Mouse (Mus musculus) forebrain, embryonic 10.5 days (tissue): ENCODE results near the gene Igfbpl1. TPM values are rescaled to one million over a fixed set of nuclear protein-coding genes. Genes with fewer than 3 reads are reported as not detected.

Source experiments
- DNase-seq: peaks from one replicate; pipeline ENCODE4 v3.0.0-alpha.2; 2017; ENCODE audit warnings: low spot score; ENCODE audit errors: extremely low spot score
- H3K27ac ChIP-seq: fragments of 300-500 bp; sonication (generic); 2 replicates; pipeline ENCODE4 v1.5.1; 2016; ENCODE audit warnings: mild to moderate bottlenecking
- H3K27me3 ChIP-seq: fragments of 300-500 bp; sonication (generic); 2 replicates; pipeline ENCODE4 v1.6.1; 2016; ENCODE audit warnings: mild to moderate bottlenecking; ENCODE audit not compliant: poor library complexity, severe bottlenecking
- H3K36me3 ChIP-seq: fragments of 300-500 bp; sonication (generic); replicated peaks from 2 replicates; pipeline ENCODE4 v1.6.1; 2016; ENCODE audit warnings: mild to moderate bottlenecking, moderate library complexity
- H3K4me1 ChIP-seq: fragments of 300-500 bp; sonication (generic); 2 replicates; pipeline ENCODE4 v1.6.1; 2016
- H3K4me3 ChIP-seq: fragments of 300-500 bp; sonication (generic); 2 replicates; pipeline ENCODE4 v1.5.1; 2016; ENCODE audit warnings: mild to moderate bottlenecking, moderate library complexity
- H3K9me3 ChIP-seq: fragments of 300-500 bp; sonication (generic); 2 replicates; pipeline ENCODE4 v1.6.1; 2016; ENCODE audit warnings: mild to moderate bottlenecking, moderate library complexity
- WGBS: fragments of 180-500 bp; shearing (Covaris S2); methylation state at CpG from one replicate; pipeline ENCODE4 v1.1.7; 2016; 5-methylcytosine and 5-hydroxymethylcytosine counted together
- polyA plus RNA-seq: library from polyadenylated mRNA; unstranded; fragments of >200 nt; fragmentation: Nextera tagmentation; extraction: Ambion mirVana; gene quantifications from 2 replicates; pipeline ENCODE4 v1.2.1, GENCODE M21; 2016

Gene Igfbpl1
- polyA plus RNA-seq, 1 experiment from 2014 or later: 18.7 TPM

DNA sequence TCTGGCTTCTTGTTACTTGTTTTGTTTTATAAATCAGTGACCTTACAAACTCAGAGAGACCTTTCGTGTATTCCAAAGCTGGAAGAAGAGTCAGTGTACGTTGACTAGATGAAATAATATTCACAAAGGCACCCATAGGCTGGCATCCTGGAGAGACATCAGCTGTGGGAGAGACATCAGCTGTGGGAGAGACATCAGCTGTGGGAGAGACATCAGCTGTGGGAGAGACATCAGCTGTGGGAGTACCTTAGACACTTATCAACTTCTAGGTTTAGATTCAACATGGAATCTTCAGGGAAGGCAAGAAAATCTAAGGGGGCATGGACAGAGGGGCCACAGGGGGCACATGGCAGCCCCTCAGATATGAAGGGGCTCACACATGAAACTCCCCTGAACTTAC, 19.5 kb upstream of the Igfbpl1 start:
- no peaks in the 10 kb centered on the region for H3K36me3 ChIP-seq
- no peak overlapping the region for H3K27ac ChIP-seq
- WGBS: 87% methylated on average over 2 of the region's 2 CpGs
- peaks cover 31% of the 10 kb centered on the region for H3K4me1 ChIP-seq
- no peak for DNase-seq
- H3K9me3 ChIP-seq: no peaks in the 10 kb centered on the region
- H3K27me3 ChIP-seq: peaks cover 35% of the 10 kb centered on the region
- no peak overlapping the region for H3K4me3 ChIP-seq

GRCm38 (mm10) chr4:45844355-45844754, 17.6 kb upstream of the Igfbpl1 start:
- 44% methylated on average over 14 of the region's 14 CpGs for WGBS
- peak; percentile 64 for DNase-seq

GRCm38 (mm10) chr4:45833461-45833860, 6.7 kb upstream of the Igfbpl1 start:
- Histone ChIP-seq H3K36me3 (no peaks in the 10 kb centered on the region), H3K27me3 (peaks cover 41% of the 10 kb centered on the region), H3K9me3 (no peaks in the 10 kb centered on the region), H3K27ac (no peak overlapping the region), H3K4me3 (no peak overlapping the region), H3K4me1 (peaks cover 39% of the 10 kb centered on the region)
- 31% methylated on average over 5 of the region's 5 CpGs for WGBS
- DNase-seq: no peak

More at GRCm38 (mm10) chr4:45844355-45844754, 17.6 kb upstream of the Igfbpl1 start:
- Histone ChIP-seq H3K4me3 (no peak overlapping the region), H3K9me3 (no peaks in the 10 kb centered on the region), H3K27me3 (peaks cover 24% of the 10 kb centered on the region), H3K36me3 (no peaks in the 10 kb centered on the region), H3K27ac (no peak overlapping the region), H3K4me1 (peaks cover 20% of the 10 kb centered on the region)

DNA sequence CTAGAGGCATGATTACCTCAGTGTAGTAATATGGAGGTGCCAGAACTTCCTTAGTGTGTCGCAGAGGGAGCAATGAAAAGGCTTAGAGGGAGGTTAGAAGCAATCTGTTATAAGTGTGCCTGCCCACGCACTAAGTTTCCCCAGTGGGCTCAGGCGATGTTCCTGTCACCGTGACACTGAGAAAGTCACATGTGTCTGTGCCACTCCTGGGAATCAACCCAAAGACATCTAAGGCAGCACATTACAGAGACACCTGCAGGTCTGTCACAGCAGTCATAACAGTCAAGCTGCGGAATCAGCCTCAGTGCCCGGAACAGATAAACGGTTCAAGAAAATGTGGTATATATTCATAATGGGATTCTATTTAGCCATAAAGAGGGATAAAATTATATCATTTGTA, 5.3 kb upstream of the Igfbpl1 start:
- Histone ChIP-seq H3K9me3 (no peaks in the 10 kb centered on the region), H3K4me3 (no peak overlapping the region), H3K36me3 (no peaks in the 10 kb centered on the region), H3K27me3 (peaks cover 56% of the 10 kb centered on the region), H3K4me1 (peaks cover 47% of the 10 kb centered on the region), H3K27ac (0 out of 2 replicates have a peak overlapping the region, but pooled peaks have one; percentile 22)
- no peak for DNase-seq
- 95% methylated on average over 7 of the region's 7 CpGs for WGBS

DNA sequence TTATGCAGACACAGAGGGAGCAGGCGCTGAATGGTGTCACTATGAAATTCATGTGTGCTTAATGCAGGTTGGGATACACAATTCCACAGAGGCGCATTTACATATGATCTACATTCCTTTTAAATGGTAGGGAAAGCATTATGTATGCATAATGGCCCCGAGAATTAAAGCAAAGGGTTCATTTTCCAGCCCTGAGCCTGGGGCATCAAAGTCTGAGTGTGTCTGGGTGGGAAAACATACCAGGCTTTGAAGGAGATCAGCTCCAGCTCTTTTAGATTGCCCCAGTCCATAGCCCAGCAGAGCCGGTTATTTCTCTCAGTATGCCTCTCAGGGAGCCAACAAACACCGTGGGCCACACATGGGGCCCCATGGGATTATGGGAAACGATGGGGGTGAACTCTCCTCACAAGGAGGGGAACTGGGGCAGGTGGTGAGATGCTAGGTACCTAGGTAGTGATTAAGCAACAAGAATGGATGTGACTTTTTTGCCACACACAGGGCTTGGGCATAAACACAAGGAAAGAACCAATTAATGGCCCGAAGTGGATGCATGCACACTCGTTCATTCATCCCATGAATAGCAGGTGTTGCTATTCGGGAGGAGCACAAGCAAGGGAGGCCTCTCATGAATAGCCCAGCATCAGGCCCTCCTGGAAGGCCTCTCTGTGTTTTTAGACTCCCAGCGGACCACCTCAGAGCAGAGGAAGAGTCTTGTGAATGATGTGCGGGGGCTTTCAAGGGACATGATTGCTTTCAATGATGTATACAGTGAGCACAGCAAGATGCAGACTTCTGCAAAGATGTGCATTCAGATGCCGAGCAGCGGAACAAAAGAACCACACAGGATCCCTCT, 3.4 kb upstream of the Igfbpl1 start:
- WGBS: 39% methylated on average over 13 of the region's 13 CpGs
- H3K9me3 ChIP-seq: no peaks in the 10 kb centered on the region
- peak overlapping the region; percentile 75 for H3K27ac ChIP-seq
- no peak for DNase-seq
- H3K36me3 ChIP-seq: no peaks in the 10 kb centered on the region
- H3K4me1 ChIP-seq: peaks cover 66% of the 10 kb centered on the region
- H3K4me3 ChIP-seq: peak overlapping the region; percentile 10
- peaks cover 74% of the 10 kb centered on the region for H3K27me3 ChIP-seq

DNA sequence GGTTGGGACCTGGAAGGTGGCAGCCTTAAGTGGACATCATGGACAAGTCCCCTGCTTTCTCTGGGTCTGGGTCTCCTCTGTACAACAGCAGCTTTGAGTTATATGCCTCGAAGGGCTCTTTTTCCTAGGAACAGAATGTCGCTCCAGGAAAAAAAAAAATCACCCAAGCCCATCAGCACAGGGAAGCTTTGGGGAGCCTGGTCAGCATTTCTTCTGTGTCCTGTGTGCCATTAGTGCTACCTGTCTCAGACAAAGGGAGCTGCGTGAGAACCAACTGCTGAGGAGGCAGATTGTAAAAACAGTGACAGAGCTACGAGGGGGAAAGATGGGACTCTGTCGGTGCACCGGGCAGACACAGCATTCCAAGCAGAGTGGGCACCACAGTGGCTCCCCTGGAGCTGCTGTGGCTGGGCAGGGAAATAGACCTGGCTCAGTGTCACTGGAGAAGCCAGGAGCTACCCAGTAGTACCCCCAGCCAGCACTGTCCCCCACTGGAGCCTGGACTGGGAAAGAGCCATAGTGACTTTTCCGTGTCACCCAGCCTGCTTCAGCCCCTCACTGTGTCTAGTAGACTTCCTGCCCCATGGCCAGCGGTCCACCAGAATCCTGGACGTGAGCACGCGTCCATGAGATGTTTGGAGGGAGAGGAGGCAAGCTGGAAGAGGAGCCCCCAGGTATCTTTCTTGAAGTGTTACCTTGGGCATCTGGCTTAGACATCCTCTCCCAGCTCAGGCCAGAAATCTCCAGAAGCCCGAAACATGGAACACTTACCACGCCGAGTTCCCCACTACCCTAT, 1.8 kb downstream of the Igfbpl1 start:
- DNase-seq: no peak
- Histone ChIP-seq H3K4me1 (peaks cover 92% of the 10 kb centered on the region), H3K27ac (peak overlapping the region; percentile 90), H3K9me3 (no peaks in the 10 kb centered on the region), H3K27me3 (peaks cover 82% of the 10 kb centered on the region), H3K36me3 (peaks cover 16% of the 10 kb centered on the region), H3K4me3 (peak overlapping the region; percentile 65)
- WGBS: 35% methylated on average over 14 of the region's 14 CpGs

DNA sequence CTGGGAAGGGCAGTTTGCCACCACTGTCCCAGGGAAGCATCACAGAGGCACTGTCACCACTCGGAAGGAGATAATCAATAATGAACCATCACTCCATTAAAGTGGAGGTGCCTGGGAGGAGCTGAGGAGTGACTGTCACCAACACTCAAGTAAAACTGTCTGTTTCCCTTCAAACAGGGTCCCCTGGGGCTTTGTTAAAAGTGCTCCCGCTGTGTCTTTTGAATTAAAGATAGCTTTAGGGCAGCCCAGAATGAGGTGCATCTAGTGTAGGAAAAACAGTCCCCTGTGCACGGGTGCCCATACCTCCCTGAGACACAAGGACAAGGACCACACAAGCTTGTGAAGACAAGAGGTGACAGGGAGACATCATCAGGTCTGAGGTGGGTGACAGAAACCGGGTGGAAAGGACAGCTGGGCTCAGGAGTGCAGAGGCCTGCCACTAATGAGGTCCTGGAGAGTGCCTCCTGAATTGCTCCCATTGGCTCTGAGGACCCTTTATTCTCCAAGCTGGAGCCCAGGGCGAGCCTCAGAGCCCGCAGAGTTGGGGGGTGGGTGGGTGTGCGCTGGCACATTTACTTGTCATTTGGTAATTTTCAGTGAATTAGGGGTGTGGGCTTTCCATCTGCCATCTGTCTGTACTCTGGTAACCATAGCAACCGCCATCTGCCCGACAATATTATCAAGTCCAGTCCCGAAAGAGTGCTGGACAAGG, 2.5 kb downstream of the Igfbpl1 start:
- Histone ChIP-seq H3K36me3 (peaks cover 16% of the 10 kb centered on the region), H3K27ac (peak overlapping the region; percentile 90), H3K4me1 (peaks cover 92% of the 10 kb centered on the region), H3K9me3 (no peaks in the 10 kb centered on the region), H3K27me3 (peaks cover 75% of the 10 kb centered on the region), H3K4me3 (peak overlapping the region; percentile 65)
- 5% methylated on average over 10 of the region's 10 CpGs for WGBS
- DNase-seq: peak; percentile 55

DNA sequence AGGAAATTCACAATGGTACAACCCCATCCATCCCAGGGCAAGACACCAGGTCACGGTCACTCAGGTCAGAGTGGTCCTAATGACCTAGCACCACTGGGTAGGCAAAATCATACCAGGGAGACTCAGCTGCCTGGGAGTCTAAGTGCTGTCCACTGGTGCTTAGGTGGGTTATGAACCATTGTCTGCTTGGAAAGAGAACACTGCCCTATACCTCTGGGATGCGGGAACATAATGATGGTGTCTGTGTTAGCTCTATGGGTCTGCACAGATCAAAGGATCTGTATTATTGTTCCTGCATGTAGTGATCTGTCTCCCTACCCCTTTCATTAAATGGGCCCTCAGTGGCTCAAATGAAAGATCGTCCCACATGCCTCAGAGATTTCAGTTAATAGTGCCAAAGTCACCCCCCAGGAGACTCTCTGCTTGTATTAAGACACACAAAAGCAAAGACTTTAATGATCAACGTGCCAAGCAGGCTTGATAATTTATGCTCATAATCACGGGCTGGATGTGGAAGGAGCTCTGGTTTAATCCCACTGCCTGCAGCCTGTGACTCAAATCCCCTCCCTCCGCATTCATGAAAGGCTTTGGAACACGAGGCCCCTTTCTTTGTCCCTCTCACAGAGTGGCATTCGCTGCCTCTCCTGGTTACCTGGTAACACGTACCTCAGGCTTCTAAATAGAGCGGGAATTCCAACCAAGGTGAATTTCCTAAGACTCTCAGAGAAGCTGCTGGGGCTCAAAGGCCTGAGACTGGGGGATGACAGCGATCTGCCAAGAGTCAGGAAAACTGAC, 3.7 kb downstream of the Igfbpl1 start:
- peak; percentile 80 for DNase-seq
- Histone ChIP-seq H3K9me3 (no peaks in the 10 kb centered on the region), H3K4me1 (peaks cover 94% of the 10 kb centered on the region), H3K36me3 (peaks cover 16% of the 10 kb centered on the region), H3K27me3 (peaks cover 68% of the 10 kb centered on the region), H3K27ac (peak overlapping the region; percentile 90), H3K4me3 (peak overlapping the region; percentile 65)
- 11% methylated on average over 11 of the region's 11 CpGs for WGBS

DNA sequence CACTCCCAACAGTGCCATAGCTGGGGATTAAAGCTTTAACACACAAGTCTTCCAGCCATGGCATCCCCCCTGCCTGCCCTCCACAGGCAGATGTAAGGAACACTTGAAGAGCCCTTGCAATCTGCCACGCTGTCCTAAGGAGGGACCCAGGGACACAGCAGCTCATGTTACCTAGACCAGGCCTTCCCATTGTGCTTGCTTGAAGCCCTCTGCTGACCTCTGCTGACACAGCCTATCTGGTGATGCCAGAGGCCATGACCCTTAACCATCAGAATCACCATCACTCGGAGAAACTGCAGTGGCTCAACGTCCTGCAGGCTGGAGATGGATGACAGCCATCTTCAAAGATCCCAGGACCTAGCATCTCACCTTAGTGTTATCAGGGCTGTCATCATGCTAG, 4.7 kb downstream of the Igfbpl1 start:
- H3K4me3 ChIP-seq: no peak overlapping the region
- H3K4me1 ChIP-seq: peaks cover 98% of the 10 kb centered on the region
- peaks cover 61% of the 10 kb centered on the region for H3K27me3 ChIP-seq
- peaks cover 16% of the 10 kb centered on the region for H3K36me3 ChIP-seq
- 37% methylated on average over 3 of the region's 3 CpGs for WGBS
- DNase-seq: no peak
- H3K27ac ChIP-seq: peak overlapping the region; percentile 90
- no peaks in the 10 kb centered on the region for H3K9me3 ChIP-seq

DNA sequence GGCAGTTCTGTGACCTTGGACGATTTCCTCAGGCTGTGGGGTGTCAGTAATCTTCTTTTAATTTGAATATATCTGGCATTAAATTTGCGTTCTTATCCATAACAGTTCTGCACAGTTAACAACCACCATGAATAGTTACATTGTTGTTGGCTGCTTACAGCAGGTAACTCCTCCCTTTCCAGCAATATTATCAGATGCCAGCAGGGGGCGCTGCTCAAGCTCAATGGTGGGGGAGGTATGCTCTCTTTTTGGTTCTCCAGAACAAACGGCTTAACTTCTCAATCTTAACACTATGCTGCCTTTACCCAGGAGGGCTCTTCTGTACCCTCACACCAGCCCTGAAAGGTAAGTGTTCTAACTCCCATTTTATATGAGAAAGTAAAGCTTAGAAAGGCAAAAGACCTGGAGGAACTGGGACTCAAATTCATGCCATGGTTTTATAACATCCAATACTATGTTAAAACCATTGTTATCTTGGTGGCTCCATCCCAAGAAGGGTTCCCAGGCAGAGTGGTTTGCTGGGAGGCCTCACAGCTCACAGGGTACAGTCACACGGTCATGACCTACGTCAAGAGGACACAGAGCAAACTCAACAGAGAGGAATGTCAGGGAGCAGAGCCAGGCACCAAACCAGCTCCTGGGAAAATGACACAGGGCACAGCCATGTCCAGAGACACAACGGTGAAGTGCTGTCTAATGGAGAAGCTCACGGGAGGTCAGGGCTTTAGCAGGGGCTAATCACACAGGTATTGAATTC, 6.5 kb downstream of the Igfbpl1 start:
- Histone ChIP-seq H3K27ac (peak overlapping the region; percentile 90), H3K36me3 (peaks cover 24% of the 10 kb centered on the region), H3K4me1 (peaks cover 98% of the 10 kb centered on the region), H3K9me3 (no peaks in the 10 kb centered on the region), H3K27me3 (peaks cover 43% of the 10 kb centered on the region), H3K4me3 (peak overlapping the region; percentile 38; the same call in 1 of the 2 replicates)
- peak; percentile 80 for DNase-seq
- WGBS: 41% methylated on average over 8 of the region's 8 CpGs

DNA sequence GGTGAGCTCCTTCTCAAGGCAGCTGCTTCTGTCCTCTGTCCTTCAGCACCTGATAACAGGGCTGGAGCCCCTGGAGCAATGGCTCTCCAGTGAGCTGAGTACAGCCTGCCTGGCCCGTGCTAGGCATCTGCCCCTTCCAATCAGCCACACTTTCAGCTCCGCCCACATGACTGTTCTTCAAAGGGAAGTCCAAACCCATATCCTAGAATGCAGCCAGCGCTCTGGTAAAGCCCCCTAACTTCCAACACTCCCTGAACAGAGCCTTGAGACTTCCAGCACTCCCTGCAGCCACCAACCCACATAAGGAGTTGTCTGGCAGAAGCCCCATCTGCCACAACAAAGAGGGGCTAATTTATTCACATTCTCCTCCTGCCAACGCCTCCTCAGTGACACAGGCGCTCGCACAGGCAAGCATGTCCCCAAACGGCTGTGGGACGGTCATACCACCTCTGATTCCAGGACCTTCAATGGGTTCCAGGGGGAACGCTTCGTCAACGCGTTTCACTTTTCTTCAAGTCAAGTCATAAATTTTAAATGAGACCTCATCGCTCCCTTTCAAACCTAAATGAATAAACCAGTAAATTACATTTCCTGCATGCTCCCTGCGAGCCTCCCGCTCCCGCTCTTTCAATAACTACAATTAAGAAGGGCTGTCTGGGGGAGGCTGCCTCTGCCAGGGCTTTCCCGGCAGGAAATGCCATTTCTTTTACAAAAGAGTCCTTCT, 7.4 kb downstream of the Igfbpl1 start:
- H3K27ac ChIP-seq: peak overlapping the region; percentile 90
- peak; percentile 75 for DNase-seq
- H3K9me3 ChIP-seq: no peaks in the 10 kb centered on the region
- peaks cover 34% of the 10 kb centered on the region for H3K27me3 ChIP-seq
- 2% methylated on average over 17 of the region's 17 CpGs for WGBS
- H3K4me3 ChIP-seq: peak overlapping the region; percentile 38
- peaks cover 33% of the 10 kb centered on the region for H3K36me3 ChIP-seq
- peaks cover 91% of the 10 kb centered on the region for H3K4me1 ChIP-seq
